Mouse (Mus musculus): ENCODE measurements around the gene Rnase9. TPM values are rescaled to one million over a fixed set of nuclear protein-coding genes. Genes with fewer than 3 reads are reported as not detected.
"Not testable (repeated sequence)": the region's sequence is repeated elsewhere in the genome, so short reads cannot be mapped to it uniquely, and the experiment has no call there.

Gene Rnase9
- polyA plus RNA-seq, 1 experiment from 2014 or later, result not detected

GRCm38 (mm10) chr14:51035206-51035605, 6.5 kb downstream of the Rnase9 start:
- no peak overlapping the region for H3K27ac ChIP-seq
- WGBS, result 47% methylated on average over 1 of the region's 1 CpGs
- H3K4me2 ChIP-seq (replicated peaks), result no peak overlapping the region
- H3K9ac ChIP-seq, result no peak overlapping the region
- no peak for ATAC-seq
- no peaks in the 10 kb centered on the region for H3K36me3 ChIP-seq
- H3K27me3 ChIP-seq (replicated peaks), result no peaks in the 10 kb centered on the region
- no peak overlapping the region for H3K4me3 ChIP-seq (replicated peaks)
- H3K4me1 ChIP-seq (replicated peaks), result no peaks in the 10 kb centered on the region
- H3K9me3 ChIP-seq, result no peaks in the 10 kb centered on the region

GRCm38 (mm10) chr14:51027387-51028155, 14.1 kb downstream of the Rnase9 start:
- Histone ChIP-seq H3K4me2 (replicated peaks) (no peak overlapping the region), H3K9ac (no peak overlapping the region), H3K4me1 (replicated peaks) (no peaks in the 10 kb centered on the region), H3K9me3 (no peaks in the 10 kb centered on the region), H3K4me3 (replicated peaks) (no peak overlapping the region), H3K27me3 (replicated peaks) (no peaks in the 10 kb centered on the region), H3K27ac (no peak overlapping the region), H3K36me3 (no peaks in the 10 kb centered on the region)
- ATAC-seq, result no peak
- WGBS, result 60% methylated on average over 3 of the region's 3 CpGs

- Histone ChIP-seq H3K4me3 (replicated peaks) (no peak overlapping the region), H3K4me2 (replicated peaks) (no peak overlapping the region), H3K27ac (no peak overlapping the region), H3K27me3 (replicated peaks) (no peaks in the 10 kb centered on the region), H3K9me3 (no peaks in the 10 kb centered on the region), H3K4me1 (replicated peaks) (no peaks in the 10 kb centered on the region), H3K9ac (no peak overlapping the region), H3K36me3 (no peaks in the 10 kb centered on the region)
- peak; percentile 81 for ATAC-seq
- WGBS, result 32% methylated on average over 5 of the region's 5 CpGs
Measured at GRCm38 (mm10) chr14:51026391-51027133, 15.1 kb downstream of the Rnase9 start.

- Histone ChIP-seq H3K4me1 (replicated peaks) (no peaks in the 10 kb centered on the region), H3K4me2 (replicated peaks) (no peak overlapping the region), H3K36me3 (no peaks in the 10 kb centered on the region), H3K9me3 (no peaks in the 10 kb centered on the region), H3K27ac (no peak overlapping the region), H3K9ac (no peak overlapping the region), H3K4me3 (replicated peaks) (no peak overlapping the region), H3K27me3 (replicated peaks) (no peaks in the 10 kb centered on the region)
- WGBS, result 77% methylated on average over 1 of the region's 1 CpGs
- no peak for ATAC-seq
Measured at GRCm38 (mm10) chr14:51024820-51025219, 16.8 kb downstream of the Rnase9 start.

- H3K27me3 ChIP-seq (replicated peaks), result no peaks in the 10 kb centered on the region
- H3K27ac ChIP-seq, result no peak overlapping the region
- no peaks in the 10 kb centered on the region for H3K36me3 ChIP-seq
- no peaks in the 10 kb centered on the region for H3K9me3 ChIP-seq
- no peak overlapping the region for H3K4me3 ChIP-seq (replicated peaks)
- WGBS, result 69% methylated on average over 4 of the region's 4 CpGs
- H3K4me1 ChIP-seq (replicated peaks), result no peaks in the 10 kb centered on the region
- H3K4me2 ChIP-seq (replicated peaks), result no peak overlapping the region
- no peak for ATAC-seq
- no peak overlapping the region for H3K9ac ChIP-seq
Measured at GRCm38 (mm10) chr14:51023457-51023856, 18.2 kb downstream of the Rnase9 start.

GRCm38 (mm10) chr14:51017256-51017655, 24.4 kb downstream of the Rnase9 start:
- Histone ChIP-seq H3K9me3 (no peaks in the 10 kb centered on the region), H3K27ac (no peak overlapping the region)
- 61% methylated on average over 3 of the region's 3 CpGs for WGBS

GRCm38 (mm10) chr14:51015780-51016179, 25.9 kb downstream of the Rnase9 start:
- no peak for ATAC-seq
- Histone ChIP-seq H3K27me3 (replicated peaks) (no peaks in the 10 kb centered on the region), H3K4me2 (replicated peaks) (no peak overlapping the region), H3K27ac (no peak overlapping the region), H3K9me3 (no peaks in the 10 kb centered on the region), H3K4me3 (replicated peaks) (no peak overlapping the region), H3K4me1 (replicated peaks) (no peaks in the 10 kb centered on the region), H3K36me3 (no peaks in the 10 kb centered on the region), H3K9ac (no peak overlapping the region)

More at GRCm38 (mm10) chr14:51017256-51017655, 24.4 kb downstream of the Rnase9 start:
- Histone ChIP-seq H3K36me3 (no peaks in the 10 kb centered on the region), H3K4me1 (replicated peaks) (no peaks in the 10 kb centered on the region), H3K9ac (no peak overlapping the region), H3K27me3 (replicated peaks) (no peaks in the 10 kb centered on the region), H3K4me3 (replicated peaks) (no peak overlapping the region), H3K4me2 (replicated peaks) (no peak overlapping the region)
- no peak for ATAC-seq

- H3K27ac ChIP-seq; H3K36me3 ChIP-seq; H3K4me1 ChIP-seq (replicated peaks); H3K27me3 ChIP-seq (replicated peaks); H3K4me3 ChIP-seq (replicated peaks); H3K4me2 ChIP-seq (replicated peaks); H3K9me3 ChIP-seq; ATAC-seq; H3K9ac ChIP-seq: not testable (repeated sequence)
- WGBS, result 76% methylated on average over 3 of the region's 3 CpGs
Measured at GRCm38 (mm10) chr14:51014724-51015123, 26.9 kb downstream of the Rnase9 start.

GRCm38 (mm10) chr14:51009572-51009971, 32.1 kb downstream of the Rnase9 start:
- no peaks in the 10 kb centered on the region for H3K9me3 ChIP-seq
- no peak overlapping the region for H3K4me2 ChIP-seq (replicated peaks)
- no peak for ATAC-seq
- H3K4me3 ChIP-seq (replicated peaks), result no peak overlapping the region
- peak overlapping the region; percentile 85 for H3K27ac ChIP-seq
- WGBS, result 88% methylated on average over 6 of the region's 6 CpGs
- 0 out of 2 replicates have a peak, but pooled peaks cover 3% of the 10 kb centered on the region for H3K4me1 ChIP-seq (replicated peaks)
- no peak overlapping the region for H3K9ac ChIP-seq
- H3K36me3 ChIP-seq, result no peaks in the 10 kb centered on the region
- no peaks in the 10 kb centered on the region for H3K27me3 ChIP-seq (replicated peaks)

- 75% methylated on average over 4 of the region's 4 CpGs for WGBS
- Histone ChIP-seq H3K9ac (no peak overlapping the region), H3K9me3 (no peaks in the 10 kb centered on the region), H3K4me3 (replicated peaks) (no peak overlapping the region), H3K36me3 (no peaks in the 10 kb centered on the region), H3K4me2 (replicated peaks) (no peak overlapping the region), H3K27me3 (replicated peaks) (no peaks in the 10 kb centered on the region), H3K4me1 (replicated peaks) (0 out of 2 replicates have a peak, but pooled peaks cover 3% of the 10 kb centered on the region), H3K27ac (peak overlapping the region; percentile 85)
- ATAC-seq, result no peak
Measured at GRCm38 (mm10) chr14:51008781-51009180, 32.9 kb downstream of the Rnase9 start.

- 48% methylated on average over 13 of the region's 13 CpGs for WGBS
- ATAC-seq, result peak; percentile 87
- H3K4me1 ChIP-seq (replicated peaks), result 0 out of 2 replicates have a peak, but pooled peaks cover 3% of the 10 kb centered on the region
- peak overlapping the region; percentile 85 for H3K27ac ChIP-seq
- H3K9me3 ChIP-seq, result no peaks in the 10 kb centered on the region
- no peaks in the 10 kb centered on the region for H3K27me3 ChIP-seq (replicated peaks)
- H3K36me3 ChIP-seq, result no peaks in the 10 kb centered on the region
- H3K4me2 ChIP-seq (replicated peaks), result no peak overlapping the region; the same call in 1 of the 2 replicates
- H3K4me3 ChIP-seq (replicated peaks), result no peak overlapping the region
- H3K9ac ChIP-seq, result no peak overlapping the region
Measured at GRCm38 (mm10) chr14:51007914-51008713, 33.6 kb downstream of the Rnase9 start.
